Mouse (Mus musculus) regulatory T cell (primary cell): ENCODE results near the gene Sbf2.
"Not testable (repeated sequence)": the region's sequence is repeated elsewhere in the genome, so short reads cannot be mapped to it uniquely, and the experiment has no call there.

Source experiments
- in situ Hi-C: fragments of 300-600 bp; cut with MboI, MseI; formaldehyde crosslinking; loops from one replicate; pipeline ENCODE4 v1.15.1; 2025; ENCODE audit warnings: high pct_unique_total_duplicates

Gene Sbf2

DNA sequence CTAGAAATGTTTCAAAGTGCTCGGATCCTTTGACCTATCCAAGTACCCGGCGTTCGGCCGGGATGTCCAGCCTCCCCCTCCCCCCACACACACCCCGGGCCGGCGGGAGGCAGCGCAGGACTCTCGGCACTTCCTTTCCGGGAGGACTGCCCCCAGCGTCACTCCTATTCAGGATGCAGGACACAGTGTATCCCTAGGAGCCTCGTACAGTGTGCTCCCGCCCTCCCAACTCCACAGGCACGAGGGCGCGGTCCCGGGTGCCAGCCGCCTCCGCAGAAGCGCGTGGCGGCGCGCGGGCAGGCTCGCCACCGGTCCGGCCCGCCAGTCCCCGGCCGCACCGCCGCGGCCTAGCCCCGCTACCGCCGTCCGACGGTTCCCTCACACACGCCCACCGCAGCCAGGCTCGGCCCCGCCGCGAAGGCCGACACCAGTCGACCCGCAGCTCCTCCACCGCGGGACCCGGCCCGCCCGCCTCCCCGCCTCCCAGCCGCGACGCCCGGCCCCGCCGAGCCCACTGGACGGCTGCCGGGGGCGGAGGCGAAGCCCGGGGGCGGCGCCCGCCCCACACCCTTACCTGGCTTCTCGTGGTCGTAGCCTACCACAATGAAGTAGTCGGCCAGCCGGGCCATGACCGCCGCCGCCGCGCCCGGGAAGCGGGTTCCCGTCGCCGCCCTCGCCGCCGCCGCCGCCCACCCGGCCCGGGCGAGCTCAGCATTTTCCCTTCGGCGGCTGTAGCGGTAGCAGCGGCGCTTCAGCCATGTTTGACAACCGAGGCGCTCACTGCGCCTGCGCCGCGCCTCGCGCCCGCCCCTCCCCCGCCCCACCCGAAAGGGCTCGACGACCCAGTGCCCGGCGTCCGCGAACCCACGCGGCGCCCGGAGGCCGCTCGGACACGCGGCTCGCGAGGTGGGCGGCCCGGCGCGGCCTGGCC is at the start of gene Sbf2:
Gene Sbf2 (minus strand): TSS at position 790 of the 931 bp plus-strand sequence.
- in situ Hi-C loops, result no loop called here

DNA sequence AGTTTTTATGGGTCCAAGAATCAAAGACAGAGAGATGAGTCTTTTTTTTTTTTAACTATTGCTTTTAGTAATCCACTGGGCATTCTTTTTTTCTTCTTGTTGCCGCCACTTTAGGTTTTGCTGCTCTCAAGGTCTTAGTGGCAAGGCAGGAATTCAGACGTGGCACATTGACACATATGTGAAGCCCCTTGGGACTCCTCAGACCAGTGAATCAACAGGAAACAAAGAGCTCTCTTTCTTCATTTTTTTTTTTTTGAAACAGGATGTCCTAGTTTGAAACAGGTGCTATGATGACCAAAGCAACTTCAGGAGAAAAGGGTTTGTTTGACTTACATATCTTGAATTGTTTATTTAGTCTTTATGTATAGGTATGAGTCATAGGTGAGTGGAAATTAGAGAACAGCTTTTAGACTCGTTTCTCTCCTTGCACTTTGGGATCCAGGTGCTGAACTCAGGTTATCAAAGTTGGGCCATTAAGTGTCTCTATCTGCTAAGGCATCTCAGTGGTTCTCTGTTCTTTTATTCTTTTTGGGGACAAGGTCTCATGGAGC is 43.7 kb upstream of the Sbf2 start:
- in situ Hi-C loops, result no loop called here

DNA sequence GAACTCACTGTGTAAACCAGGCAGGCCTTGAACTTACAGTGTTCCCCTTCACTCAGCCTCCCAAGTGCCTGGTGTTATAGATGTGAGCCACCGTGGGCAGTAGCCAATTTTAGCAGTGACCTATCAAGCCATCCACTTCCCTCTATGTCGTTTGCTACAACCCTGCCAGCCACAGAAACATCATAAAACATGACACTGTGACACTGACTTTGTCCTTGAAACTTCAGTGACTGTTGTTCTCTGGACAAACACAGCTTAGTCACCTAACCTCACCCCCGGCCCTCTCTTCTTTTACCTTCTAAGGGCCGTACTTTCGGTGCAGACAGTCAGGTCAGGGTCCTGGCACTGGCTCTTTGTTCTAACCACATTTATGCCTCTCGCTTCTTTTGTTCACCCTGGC is 41.2 kb upstream of the Sbf2 start:
- in situ Hi-C loops, result no loop called here

DNA sequence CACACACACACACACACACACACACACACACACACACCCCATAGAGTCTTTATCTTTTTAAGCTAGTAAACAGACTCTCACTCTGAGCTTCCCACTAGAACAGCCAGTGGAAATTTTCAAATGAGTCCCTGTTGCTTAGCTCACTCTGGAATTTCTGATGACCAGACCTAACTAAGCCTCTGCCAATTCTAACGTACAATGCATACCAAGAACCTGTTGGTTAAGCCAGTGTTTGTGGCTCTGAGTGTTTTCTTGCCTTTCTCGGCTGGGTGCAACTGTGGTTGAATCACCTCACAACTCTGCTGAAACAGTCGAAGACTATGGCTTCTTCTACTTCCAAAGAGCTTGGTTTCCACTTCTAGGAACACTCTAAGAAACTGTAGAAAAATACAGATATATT is 40.5 kb upstream of the Sbf2 start:
- in situ Hi-C loops, result no loop called here

DNA sequence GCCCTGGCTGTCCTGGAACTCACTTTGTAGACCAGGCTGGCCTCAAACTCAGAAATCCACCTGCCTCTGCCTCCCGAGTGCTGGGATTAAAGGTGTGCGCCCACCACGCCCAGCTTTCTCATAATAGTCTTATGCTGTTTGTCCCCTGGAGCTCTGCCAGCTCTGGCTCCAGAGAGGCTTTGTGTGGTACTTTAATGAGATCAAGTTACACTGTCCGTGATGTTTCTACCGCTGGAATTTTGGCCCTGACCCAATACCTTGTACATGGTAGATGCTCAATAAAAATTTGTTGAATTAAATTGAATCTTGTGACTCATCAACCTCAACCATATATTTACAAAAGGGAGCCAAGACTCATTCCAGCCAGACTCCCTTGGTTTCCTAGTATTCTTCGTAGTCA is 36.4 kb upstream of the Sbf2 start:
- in situ Hi-C loops, result no loop called here

DNA sequence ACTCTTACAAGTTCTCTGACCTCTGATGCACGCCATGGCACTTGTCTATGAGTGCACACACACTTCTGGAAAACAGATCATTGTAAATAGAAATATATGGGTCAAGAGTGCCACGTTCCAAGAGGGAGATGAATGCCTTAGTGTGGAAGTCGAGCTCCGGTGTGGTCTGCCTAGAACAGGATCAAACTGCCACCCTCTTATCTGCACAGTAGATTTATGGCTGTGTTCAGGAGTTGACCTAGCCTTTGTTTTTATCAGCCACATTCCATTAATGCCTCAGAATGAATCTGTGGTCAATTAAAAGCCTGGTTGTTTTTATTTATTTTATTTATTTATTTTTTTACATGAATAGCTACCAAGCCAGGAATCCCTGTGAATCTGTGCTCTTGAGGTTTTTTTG is 35.8 kb upstream of the Sbf2 start:
- in situ Hi-C loops, result no loop called here

DNA sequence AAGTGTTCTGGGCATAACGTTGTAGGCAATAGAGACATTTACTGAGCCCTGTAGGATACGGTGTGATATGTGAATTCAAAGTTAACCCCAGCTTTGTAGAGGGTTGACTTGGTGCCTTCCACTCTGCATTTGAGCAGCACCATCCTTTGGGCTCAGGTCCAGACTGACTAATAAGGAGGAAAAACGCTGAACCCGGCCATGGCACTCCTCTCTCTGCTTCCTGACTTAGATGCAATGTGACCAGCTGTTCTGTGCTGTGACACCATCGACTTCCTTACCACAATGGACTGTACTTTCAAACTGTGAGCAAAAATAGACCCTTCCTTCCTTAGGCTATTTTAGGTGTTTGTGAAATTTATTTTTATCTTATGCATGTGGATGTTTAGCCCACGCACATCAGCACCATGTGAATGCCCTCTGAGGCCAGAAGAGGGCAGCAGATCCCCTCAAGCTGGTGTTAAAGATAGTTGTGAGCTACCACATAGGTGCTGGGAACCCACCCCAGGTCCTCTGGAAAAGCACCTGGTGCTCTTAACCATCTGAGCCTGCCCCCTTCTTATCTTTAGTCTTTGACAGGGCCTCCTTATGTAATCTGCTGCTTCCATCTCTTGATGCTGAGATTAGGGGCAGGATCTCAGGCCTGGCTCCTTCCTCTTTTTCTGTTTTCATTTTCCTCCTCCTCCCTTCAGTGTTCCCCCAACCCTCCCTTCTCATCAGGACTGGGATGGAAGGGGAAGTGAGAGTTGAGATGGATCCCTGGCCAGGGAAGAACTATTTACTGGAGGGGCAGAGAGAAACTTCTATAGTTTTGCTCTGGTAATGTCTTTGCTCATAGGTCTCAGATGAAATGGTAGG is 34.6 kb upstream of the Sbf2 start:
- in situ Hi-C loops, result no loop called here

DNA sequence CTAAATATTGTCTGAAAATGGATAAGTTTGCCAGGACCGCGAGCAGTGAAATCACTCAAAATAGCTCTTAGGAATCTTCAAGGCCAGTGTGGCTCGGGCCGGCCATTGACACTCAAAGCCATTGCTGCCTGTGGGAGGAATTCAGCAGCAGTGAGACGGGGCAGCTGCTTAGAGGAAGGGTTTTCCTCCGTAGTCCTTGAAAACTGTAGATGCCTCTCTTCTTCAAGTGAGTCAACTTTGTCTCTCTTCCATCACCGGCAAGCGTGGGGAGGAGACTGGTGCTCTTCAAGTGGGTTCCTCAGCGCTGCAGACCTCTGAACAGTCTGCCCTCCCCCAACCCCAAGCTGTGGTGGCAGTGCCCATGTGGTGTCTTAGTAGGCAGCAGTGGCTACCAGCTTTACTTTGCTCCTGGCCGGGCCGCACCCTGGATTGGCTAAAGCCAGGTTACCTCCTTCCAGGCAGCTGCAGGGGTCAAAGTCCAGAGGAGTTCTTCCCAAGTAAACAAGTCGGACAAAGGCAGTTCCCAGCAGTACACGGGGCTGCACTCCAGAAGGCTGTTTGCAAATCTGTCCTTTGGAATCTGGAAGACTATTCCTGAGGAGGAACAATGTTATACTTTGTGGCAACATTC is 33.8 kb upstream of the Sbf2 start:
- in situ Hi-C loops, result no loop called here

DNA sequence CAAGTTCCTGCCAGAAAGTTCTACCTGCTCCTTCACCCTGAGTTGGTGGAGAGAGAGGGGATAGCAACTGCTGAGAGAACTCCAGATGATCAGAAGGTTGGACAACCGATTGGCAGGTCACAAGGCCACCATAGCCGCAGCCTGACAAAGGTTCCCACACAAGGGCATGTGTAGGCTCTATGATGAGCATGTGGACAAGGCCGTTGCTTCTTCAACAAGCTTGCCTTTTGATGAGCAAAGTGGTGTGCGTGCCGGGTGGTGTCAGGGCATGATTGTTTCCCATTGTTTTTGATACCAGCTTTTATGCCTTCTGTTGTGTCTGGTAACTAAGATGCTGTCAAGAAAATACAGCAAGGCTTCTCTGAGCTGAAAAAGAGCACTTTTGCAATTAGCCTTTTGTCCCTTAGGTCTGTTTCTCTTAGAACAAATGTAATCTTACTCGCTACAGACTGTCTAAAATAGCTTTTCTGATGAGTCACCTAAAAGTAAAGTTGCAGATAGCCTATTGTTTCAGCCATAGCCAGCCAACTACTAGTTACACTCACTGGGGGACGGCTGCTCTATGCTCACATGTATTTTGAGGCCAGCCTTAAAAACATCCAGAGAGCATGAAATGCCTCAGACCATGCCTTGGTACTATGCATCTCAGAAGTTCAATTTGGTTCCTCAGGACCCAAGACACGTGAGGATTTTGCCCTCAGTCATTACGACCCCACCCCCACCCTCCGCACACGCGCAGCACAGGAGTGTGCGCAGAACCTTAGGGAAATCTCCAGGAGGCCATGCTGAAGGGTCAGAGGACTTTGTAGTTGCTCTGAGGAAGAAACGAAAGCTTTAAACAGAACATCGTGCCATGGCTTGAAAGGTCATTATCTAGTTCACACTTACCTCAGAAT is 33.1 kb upstream of the Sbf2 start:
- in situ Hi-C loops, result no loop called here

DNA sequence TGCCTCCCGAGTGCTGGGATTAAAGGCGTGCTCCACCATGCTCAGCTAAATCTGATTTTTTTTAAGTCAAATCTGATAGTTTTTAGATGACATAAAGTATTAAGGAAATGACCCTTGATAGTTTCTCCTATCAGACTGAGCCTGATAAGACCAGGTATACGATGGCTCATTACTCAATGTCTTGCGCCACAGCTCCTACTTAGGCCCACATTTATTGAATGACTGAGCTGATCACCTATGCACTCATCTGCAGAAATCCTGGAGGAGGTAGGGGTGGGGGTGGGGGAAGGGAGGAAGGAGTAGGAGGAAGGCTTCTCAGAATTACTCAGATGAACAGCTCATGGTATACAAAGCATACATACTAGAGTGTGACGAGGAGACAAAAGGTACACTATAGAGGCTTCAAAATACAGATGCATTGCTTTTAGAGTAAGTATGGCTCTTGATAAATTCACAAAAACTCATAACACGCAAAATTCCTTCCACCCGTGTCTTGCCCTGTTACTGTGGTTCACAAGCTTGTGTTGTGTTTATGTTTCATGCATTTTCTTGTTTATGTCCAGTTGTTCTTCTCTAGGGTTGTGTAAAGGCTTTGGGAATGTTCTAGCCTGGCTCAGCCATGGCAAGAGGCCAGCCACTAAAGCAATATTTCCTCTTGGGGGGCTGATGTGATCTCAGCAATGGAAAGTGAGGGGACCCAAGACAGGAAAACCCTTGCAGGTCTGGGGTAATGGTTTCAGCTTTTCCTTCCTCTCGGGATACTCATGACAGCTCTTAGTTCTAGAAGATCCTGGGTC is 32.1 kb upstream of the Sbf2 start:
- in situ Hi-C loops, result no loop called here

DNA sequence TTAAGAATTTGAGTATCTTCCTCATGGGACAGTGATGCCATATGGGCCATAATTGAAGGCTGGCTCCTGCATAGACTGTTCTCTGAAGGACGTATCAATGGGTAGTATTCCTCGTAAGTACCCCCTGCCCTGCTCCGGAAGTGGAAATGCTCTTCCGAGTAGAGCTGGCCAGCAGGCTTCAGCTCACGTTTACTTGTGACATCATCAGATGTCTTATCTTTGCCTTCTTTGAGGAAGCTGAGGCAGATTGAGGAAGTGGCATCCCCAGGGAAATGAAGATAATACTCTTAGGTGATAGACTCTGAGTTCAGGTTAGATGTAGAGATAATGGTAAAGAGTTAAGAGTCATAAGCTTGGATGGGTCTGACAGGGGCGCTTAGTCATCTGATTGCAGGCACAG is 31.1 kb upstream of the Sbf2 start:
- in situ Hi-C loops, result no loop called here

DNA sequence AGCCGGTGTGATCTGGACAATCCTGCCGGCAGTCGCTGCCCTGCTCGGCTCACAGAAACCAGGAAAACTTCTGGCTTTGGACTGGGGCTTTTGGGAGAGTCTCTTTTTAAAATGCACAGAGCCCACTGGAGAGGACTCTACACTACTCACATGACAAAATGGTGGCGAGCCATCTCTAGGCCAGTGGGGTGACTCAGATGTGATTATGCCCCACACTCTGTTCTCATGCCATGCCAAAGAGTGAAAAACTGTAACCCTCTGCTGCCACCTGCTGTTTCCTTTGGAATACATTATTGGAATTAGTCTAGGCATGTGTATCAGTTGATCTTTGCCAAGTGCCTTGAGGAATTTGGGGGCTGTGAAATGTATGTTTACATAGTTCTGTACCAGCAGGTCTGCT is 30.6 kb upstream of the Sbf2 start:
- in situ Hi-C loops, result no loop called here

DNA sequence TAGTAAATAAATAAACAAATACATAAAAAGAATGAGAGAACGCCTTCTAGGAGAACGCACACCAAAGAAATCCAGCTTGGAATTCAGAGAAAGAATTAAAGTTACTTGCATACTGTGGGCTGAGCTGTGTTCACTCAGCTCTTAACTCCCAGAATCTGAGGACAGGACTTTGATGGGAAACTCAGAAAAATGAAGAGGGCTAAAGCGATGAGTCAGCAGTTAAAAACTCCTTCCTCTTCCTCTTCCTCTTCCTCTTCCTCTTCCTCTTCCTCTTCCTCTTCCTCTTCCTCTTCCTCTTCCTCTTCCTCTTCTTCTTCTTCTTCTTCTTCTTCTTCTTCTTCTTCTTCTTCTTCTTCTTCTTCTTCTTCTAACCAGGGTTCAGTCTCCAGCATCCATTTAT is 25.2 kb upstream of the Sbf2 start:
- in situ Hi-C loops, result not testable (repeated sequence)

DNA sequence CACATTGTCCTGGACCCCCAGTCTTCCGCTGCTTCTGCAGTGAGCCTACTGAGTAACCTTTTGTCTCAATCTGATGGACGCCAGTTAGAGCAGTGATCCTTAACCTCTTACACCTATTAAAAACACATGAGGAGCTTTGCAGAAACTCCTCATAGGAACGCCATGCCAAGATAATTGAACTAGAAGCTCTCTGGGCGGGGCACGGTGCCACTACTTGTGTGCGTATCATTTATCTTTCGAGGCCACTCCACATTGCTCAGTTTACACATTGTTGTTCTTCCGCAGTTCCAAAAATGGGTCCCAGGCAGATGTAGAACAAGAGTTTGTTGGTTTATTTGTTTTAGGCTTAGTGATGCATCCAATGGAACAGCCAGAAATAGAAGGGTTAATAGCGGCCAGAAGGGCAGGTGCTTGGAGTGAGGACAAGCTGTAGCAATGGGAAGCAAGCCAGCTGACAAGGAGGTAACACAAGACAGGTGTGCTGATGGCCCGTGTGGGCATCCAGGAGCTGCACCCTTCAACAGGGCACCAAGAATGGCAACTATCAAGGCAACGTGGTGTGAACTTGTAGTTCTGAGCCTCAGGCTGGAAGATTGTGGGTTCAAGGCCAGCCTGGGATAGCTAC is 24.7 kb upstream of the Sbf2 start:
- in situ Hi-C loops, result no loop called here

DNA sequence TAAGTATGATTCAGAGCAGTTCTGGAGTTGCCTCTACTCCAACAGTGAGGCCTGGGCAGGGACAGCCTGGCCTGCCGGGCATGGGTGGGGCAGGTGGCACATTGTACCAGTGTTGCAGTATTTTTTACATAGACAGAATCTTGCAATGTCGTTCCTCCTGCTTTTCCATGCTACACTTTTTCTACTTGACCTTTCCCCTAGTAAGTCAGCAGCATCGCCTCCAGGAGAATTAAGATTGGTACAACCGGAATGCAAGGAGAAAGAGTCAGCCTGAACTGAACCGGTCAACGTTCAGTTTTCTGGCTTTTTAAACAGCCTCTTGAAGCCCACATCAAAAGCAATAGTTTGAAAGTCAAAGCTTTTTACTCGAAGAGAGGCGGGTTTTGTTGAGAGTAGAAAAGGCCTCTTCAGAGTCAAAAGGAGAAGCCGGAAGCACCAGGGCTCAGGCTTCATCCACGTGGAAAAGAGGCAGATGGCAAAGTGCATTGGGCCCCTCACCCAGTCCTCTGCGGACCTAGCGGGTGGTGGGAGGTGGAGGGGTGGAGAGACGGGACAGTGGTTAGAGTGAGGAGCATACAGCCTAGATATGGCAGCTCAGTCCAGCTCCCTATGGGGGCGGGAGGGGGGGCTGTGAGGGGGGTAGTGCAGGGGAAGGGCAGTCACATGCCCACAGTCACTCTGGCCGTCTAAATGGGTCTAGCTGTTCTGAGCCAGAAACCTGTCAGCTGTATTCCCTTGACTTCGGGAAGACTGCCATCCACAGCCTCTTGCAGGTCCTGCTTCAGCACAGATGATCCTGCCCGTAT is 23.8 kb upstream of the Sbf2 start:
- in situ Hi-C loops, result no loop called here

DNA sequence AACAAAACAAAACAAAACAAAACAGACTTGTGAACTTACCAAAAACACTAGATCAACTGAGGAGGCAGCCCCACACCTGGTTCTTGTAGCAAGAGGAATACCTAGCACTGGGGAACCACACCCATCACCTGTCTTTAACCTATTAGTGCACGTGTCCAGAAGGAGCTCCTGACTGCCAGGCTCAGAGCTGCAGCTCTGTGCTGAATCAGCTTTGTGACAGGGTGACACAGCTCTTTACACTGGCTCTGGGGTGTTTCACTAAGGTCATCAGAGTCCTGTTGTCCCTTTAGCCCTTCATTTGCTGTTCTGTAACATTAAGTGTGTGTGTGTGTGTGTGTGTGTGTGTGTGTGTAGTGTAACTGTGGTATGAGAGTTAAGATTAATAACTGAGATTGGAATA is 21.8 kb upstream of the Sbf2 start:
- in situ Hi-C loops, result no loop called here

DNA sequence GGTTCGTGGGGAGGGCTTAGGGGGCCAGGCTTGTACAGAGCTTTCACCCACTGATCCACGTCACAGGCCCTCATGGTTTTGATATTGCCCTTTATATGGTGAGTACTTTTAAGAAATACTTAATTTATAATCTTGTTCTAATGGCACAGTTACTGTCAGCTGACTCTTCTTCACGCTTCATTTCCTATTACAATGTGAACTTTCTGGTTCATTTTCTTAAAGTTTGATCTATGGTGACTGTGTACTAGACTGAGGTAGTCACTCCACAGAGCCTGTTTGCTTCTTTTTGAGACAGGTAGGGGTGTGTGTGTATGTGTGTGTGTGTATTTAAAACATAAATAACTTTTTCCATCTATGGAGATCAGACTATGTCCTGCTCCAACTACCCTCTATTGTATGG is 21.2 kb upstream of the Sbf2 start:
- in situ Hi-C loops, result no loop called here

DNA sequence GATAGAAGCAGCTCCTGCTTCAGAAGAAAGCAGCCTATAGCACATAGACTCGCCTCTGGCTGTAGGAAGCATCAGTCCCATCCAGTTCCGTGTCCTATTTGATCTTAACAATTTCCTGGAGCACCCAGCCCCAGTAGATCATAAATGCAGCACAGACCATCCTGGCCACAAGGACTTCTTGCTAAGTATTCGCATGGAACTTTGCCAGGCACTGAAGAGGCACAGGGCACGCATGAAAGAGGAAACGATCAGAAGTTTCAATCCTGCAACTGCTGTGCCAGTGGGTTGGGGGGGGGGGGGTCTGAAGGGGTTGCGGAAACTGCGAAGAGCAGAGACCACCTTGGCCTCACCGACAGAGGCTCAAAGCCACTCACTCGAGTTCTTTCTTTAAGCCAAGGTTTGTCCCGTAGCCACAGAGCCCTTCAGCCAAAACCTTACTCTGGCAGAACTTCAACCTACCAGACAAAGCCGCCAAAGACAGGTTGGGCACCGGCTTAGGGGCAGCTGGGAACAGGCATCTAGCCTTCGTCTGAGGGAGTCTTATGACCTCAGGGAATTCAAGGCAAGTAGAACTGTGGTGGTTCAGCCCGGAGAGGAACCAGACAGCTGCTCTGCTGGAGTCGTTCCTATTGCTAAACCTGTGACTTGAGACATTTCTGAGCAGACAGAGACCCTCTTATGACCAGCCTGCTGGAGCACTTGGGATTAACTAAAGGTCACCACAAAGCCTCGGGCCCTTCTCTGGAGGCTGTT is 16.6 kb upstream of the Sbf2 start:
- in situ Hi-C loops, result loop anchor here (5.0 kb wide), 1 partner anchor 166 kb away; no protein-coding TSS in a partner anchor
